Mouse (Mus musculus): ENCODE measurements around the gene Fap. TPM values are rescaled to one million over a fixed set of nuclear protein-coding genes. Genes with fewer than 3 reads are reported as not detected.

The Fap gene
- polyA plus RNA-seq, 1 experiment from 2014 or later: 0.70 TPM

DNA sequence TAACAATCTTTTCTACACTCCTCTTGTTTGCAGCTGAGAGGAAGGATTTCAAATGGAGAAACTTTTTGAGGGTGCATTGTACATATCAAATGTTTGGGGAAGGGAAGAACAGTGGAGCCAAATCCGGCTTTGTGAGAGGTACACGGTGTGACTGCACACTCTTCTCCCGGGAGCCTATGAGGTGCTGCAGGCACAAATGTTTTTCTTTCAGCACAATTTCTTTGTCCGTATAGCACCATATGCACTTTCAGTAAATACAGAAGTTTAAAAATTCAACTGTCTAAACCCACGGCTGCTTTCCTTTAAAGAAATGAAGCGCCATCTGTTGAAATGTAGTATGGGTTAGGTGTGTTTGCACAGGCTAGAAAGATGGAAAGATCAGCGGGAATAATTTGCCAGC, 375 bp upstream of the Fap start:
- no peaks in the 10 kb centered on the region for H3K4me1 ChIP-seq (replicated peaks)
- no peak overlapping the region for H3K9ac ChIP-seq (replicated peaks)
- H3K36me3 ChIP-seq: no peaks in the 10 kb centered on the region
- H3K9me3 ChIP-seq: no peaks in the 10 kb centered on the region
- H3K27ac ChIP-seq: no peak overlapping the region
- no peak for ATAC-seq
- WGBS: 87% methylated on average over 7 of the region's 7 CpGs
- no peak overlapping the region for H3K4me3 ChIP-seq (replicated peaks)
- H3K27me3 ChIP-seq: no peaks in the 10 kb centered on the region
- H3K4me2 ChIP-seq (replicated peaks): no peak overlapping the region

GRCm38 (mm10) chr2:62573099-62573752, 649 bp downstream of the Fap start:
- H3K4me3 ChIP-seq (replicated peaks): no peak overlapping the region
- no peaks in the 10 kb centered on the region for H3K36me3 ChIP-seq
- 86% methylated on average over 10 of the region's 10 CpGs for WGBS
- H3K9ac ChIP-seq (replicated peaks): no peak overlapping the region
- H3K9me3 ChIP-seq: no peaks in the 10 kb centered on the region
- no peak overlapping the region for H3K27ac ChIP-seq
- no peaks in the 10 kb centered on the region for H3K27me3 ChIP-seq
- no peak for ATAC-seq
- H3K4me2 ChIP-seq (replicated peaks): no peak overlapping the region
- no peaks in the 10 kb centered on the region for H3K4me1 ChIP-seq (replicated peaks)

DNA sequence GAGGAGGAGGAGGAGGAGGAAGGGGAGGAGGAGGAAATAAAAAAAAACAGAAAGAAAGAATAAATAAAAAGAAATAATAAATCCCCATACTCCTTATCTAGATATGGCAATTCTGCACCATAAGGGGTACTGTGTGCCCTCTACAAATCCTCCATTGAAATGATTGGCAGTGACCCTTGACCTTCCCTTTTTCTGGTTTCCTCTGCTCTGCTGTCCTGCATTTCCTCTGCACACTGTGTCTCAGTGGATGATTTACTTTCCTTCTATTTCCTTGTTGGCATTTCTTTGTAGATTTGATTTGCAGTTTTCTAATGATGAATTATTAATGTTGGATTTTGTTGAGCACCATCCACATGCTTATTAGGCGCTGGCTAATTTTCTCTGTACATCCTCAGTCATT, 9.2 kb downstream of the Fap start:
- Histone ChIP-seq H3K4me2 (replicated peaks) (no peak overlapping the region), H3K36me3 (no peaks in the 10 kb centered on the region), H3K9ac (replicated peaks) (no peak overlapping the region), H3K27ac (no peak overlapping the region), H3K9me3 (no peaks in the 10 kb centered on the region), H3K4me1 (replicated peaks) (no peaks in the 10 kb centered on the region), H3K27me3 (no peaks in the 10 kb centered on the region), H3K4me3 (replicated peaks) (no peak overlapping the region)
- WGBS: 82% methylated on average over 1 of the region's 1 CpGs
- no peak for ATAC-seq

DNA sequence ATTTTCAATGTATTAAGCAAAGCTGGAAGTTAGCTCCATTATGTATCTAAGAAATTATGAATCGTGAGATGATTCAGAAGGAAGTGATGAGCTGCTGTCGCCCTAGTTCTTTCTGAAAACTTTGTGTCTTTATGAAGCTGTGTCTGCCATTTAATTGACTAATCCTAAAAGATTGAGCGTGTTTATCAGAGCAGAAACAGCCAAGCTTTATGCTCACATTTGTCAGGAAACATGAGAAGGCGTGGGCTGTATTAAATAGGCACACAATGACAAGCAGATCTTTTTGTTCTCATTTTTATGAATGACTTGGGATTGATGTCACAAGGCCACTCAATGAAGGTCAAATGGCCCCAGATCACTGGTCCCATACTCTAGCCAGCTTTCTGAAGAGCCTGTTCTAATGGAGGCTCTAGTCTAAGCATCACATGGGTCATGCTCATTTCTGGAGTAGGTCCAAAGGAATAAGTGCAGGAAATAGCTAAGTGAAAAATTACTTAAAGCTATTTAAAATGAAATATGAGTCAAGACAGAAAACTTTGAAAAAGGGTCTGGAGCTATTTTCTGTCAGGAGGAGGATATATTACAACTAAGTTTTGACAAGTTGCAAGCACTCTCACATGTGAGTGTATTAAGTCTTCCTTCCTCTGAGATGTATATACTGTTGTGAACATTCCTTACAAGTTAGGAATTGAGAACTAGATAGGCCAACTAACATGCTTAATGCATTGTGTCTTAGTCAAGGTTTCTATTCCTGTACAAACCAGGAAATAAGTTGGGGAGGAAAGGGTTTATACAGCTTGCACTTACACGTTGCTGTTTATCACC, 11.0 kb downstream of the Fap start:
- WGBS: 70% methylated on average over 5 of the region's 5 CpGs
- Histone ChIP-seq H3K9ac (replicated peaks) (no peak overlapping the region), H3K36me3 (no peaks in the 10 kb centered on the region), H3K4me2 (replicated peaks) (no peak overlapping the region), H3K4me3 (replicated peaks) (no peak overlapping the region), H3K27me3 (no peaks in the 10 kb centered on the region), H3K4me1 (replicated peaks) (no peaks in the 10 kb centered on the region), H3K27ac (no peak overlapping the region), H3K9me3 (no peaks in the 10 kb centered on the region)
- no peak for ATAC-seq

DNA sequence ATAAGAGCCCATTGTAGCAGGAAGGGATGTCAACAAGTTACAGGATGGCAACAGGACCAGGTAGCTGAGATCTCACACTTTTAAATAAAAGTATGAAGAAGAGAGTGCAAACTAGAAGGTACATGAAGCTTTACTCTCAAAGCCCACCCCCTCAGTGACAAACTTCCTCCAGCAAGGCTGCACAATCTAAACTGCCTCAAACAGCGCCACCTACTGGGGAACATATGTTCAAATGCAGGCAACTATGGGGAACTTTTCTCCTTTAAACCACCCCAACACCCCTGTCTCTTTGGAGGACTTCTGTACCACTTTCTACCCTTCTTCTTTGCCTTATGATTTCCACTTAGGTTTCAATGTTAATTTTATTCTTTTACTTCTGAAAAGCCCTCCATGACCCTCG, 16.5 kb downstream of the Fap start:
- no peak overlapping the region for H3K27ac ChIP-seq
- peaks cover 3% of the 10 kb centered on the region; the same call in 1 of the 2 replicates for H3K4me1 ChIP-seq (replicated peaks)
- H3K36me3 ChIP-seq: no peaks in the 10 kb centered on the region
- no peaks in the 10 kb centered on the region for H3K9me3 ChIP-seq
- WGBS: 64% methylated on average over 2 of the region's 2 CpGs
- no peak overlapping the region for H3K4me2 ChIP-seq (replicated peaks)
- H3K4me3 ChIP-seq (replicated peaks): no peak overlapping the region
- H3K9ac ChIP-seq (replicated peaks): no peak overlapping the region
- no peaks in the 10 kb centered on the region for H3K27me3 ChIP-seq
- no peak for ATAC-seq

DNA sequence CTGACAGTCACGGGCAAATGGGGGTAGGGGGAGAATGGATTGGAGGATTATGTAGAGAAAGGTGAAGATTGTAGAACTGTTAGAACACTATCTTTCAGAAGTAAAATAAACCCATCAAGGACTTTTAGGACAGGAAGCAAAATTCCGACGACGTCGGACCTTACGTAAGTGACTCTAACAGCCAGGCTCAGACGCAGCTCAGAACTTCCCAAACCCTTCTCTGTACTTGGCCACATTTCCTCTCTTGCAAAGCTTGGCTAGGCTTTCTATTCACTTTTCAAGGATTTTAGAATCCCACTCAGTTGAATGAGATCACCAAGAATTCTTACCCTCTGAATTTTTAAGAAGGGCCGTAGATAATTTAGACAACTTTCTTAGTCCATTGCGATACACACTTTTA, 17.5 kb downstream of the Fap start:
- 93% methylated on average over 9 of the region's 9 CpGs for WGBS
- no peaks in the 10 kb centered on the region for H3K27me3 ChIP-seq
- no peaks in the 10 kb centered on the region for H3K9me3 ChIP-seq
- no peak overlapping the region for H3K27ac ChIP-seq
- H3K4me3 ChIP-seq (replicated peaks): no peak overlapping the region
- H3K36me3 ChIP-seq: no peaks in the 10 kb centered on the region
- H3K4me1 ChIP-seq (replicated peaks): peaks cover 3% of the 10 kb centered on the region; the same call in 1 of the 2 replicates
- no peak overlapping the region for H3K4me2 ChIP-seq (replicated peaks)
- H3K9ac ChIP-seq (replicated peaks): no peak overlapping the region
- no peak for ATAC-seq

- H3K27ac ChIP-seq: no peak overlapping the region
- no peak overlapping the region for H3K4me3 ChIP-seq (replicated peaks)
- 87% methylated on average over 3 of the region's 3 CpGs for WGBS
- no peaks in the 10 kb centered on the region for H3K36me3 ChIP-seq
- no peaks in the 10 kb centered on the region for H3K27me3 ChIP-seq
- H3K4me2 ChIP-seq (replicated peaks): no peak overlapping the region
- H3K9me3 ChIP-seq: no peaks in the 10 kb centered on the region
- peaks cover 3% of the 10 kb centered on the region; the same call in 1 of the 2 replicates for H3K4me1 ChIP-seq (replicated peaks)
- H3K9ac ChIP-seq (replicated peaks): no peak overlapping the region
- no peak for ATAC-seq
Measured at GRCm38 (mm10) chr2:62549659-62550058, 24.2 kb downstream of the Fap start.

- H3K9ac ChIP-seq (replicated peaks): no peak overlapping the region
- H3K36me3 ChIP-seq: no peaks in the 10 kb centered on the region
- H3K27me3 ChIP-seq: no peaks in the 10 kb centered on the region
- H3K4me2 ChIP-seq (replicated peaks): no peak overlapping the region
- no peaks in the 10 kb centered on the region for H3K9me3 ChIP-seq
- peaks cover 3% of the 10 kb centered on the region; the same call in 1 of the 2 replicates for H3K4me1 ChIP-seq (replicated peaks)
- no peak for ATAC-seq
- no peak overlapping the region for H3K27ac ChIP-seq
- H3K4me3 ChIP-seq (replicated peaks): no peak overlapping the region
- 78% methylated on average over 4 of the region's 4 CpGs for WGBS
Measured at GRCm38 (mm10) chr2:62549131-62549530, 24.7 kb downstream of the Fap start.

GRCm38 (mm10) chr2:62548104-62548503, 25.8 kb downstream of the Fap start:
- ATAC-seq: no peak
- no peak overlapping the region for H3K4me2 ChIP-seq (replicated peaks)
- H3K36me3 ChIP-seq: no peaks in the 10 kb centered on the region
- no peaks in the 10 kb centered on the region for H3K27me3 ChIP-seq
- H3K4me1 ChIP-seq (replicated peaks): peaks cover 3% of the 10 kb centered on the region; the same call in 1 of the 2 replicates
- H3K4me3 ChIP-seq (replicated peaks): no peak overlapping the region
- no peak overlapping the region for H3K9ac ChIP-seq (replicated peaks)
- WGBS: 95% methylated on average over 5 of the region's 5 CpGs
- H3K9me3 ChIP-seq: no peaks in the 10 kb centered on the region
- no peak overlapping the region for H3K27ac ChIP-seq

DNA sequence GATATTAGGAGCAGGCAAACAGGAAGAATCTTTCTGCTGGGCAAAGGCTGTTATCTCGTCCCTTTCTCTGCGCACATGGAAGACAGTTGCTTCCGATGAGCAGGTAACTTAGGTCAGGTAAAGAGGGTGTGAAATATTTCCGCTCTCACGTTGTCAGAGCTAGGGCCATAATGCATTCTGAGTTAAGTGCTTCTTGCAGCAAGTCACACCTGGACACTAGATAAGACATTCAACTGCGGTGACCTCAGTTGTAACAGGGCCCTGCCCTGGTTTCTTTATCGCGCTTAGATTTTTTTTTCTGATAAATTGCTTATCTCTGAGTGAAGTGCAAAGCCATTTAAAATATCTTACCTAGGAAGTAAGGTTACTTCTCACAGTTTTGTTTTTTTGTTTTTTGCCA, 38.4 kb downstream of the Fap start:
- no peak overlapping the region for H3K4me2 ChIP-seq (replicated peaks)
- no peaks in the 10 kb centered on the region for H3K36me3 ChIP-seq
- no peak overlapping the region for H3K4me3 ChIP-seq (replicated peaks)
- H3K4me1 ChIP-seq (replicated peaks): no peaks in the 10 kb centered on the region
- WGBS: 91% methylated on average over 8 of the region's 8 CpGs
- no peak overlapping the region for H3K9ac ChIP-seq (replicated peaks)
- ATAC-seq: no peak
- H3K9me3 ChIP-seq: no peaks in the 10 kb centered on the region
- H3K27ac ChIP-seq: no peak overlapping the region
- H3K27me3 ChIP-seq: no peaks in the 10 kb centered on the region

- no peak for ATAC-seq
- Histone ChIP-seq H3K4me1 (replicated peaks) (no peaks in the 10 kb centered on the region), H3K9ac (replicated peaks) (no peak overlapping the region), H3K36me3 (no peaks in the 10 kb centered on the region), H3K9me3 (no peaks in the 10 kb centered on the region), H3K27ac (no peak overlapping the region), H3K4me2 (replicated peaks) (no peak overlapping the region), H3K4me3 (replicated peaks) (no peak overlapping the region), H3K27me3 (no peaks in the 10 kb centered on the region)
- 83% methylated on average over 1 of the region's 1 CpGs for WGBS
Measured at GRCm38 (mm10) chr2:62531065-62531464, 42.8 kb downstream of the Fap start.

DNA sequence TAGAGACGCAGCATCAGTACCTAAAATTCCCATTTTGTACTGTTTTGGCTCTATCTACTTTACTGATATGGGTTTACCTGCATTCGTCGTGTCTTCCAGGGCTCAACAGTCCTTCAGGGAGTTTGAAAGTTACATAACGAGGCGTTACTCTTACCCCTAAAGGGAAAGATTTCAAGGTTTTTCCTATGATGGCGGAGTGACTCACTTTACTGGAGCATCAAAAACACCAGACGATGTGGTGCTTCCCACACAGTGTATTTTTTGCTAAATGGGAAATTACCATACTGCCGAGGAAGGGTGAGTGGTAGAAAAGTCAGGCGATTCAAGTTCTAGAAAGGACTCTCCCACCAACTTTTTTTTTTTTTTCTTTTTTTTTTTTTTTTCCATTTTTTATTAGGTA, 47.5 kb downstream of the Fap start:
- Histone ChIP-seq H3K4me1 (replicated peaks) (no peaks in the 10 kb centered on the region), H3K4me2 (replicated peaks) (no peak overlapping the region), H3K9ac (replicated peaks) (no peak overlapping the region), H3K9me3 (no peaks in the 10 kb centered on the region), H3K4me3 (replicated peaks) (no peak overlapping the region), H3K36me3 (no peaks in the 10 kb centered on the region), H3K27me3 (no peaks in the 10 kb centered on the region), H3K27ac (no peak overlapping the region)
- WGBS: 93% methylated on average over 9 of the region's 9 CpGs
- no peak for ATAC-seq

All from midbrain, embryonic 13.5 days (tissue).